Mouse (Mus musculus): ENCODE results near the gene Mcf2l. TPM values are rescaled to one million over a fixed set of nuclear protein-coding genes. Genes with fewer than 3 reads are reported as not detected.

Mcf2l gene
- polyA plus RNA-seq, 1 experiment: 144 TPM

DNA sequence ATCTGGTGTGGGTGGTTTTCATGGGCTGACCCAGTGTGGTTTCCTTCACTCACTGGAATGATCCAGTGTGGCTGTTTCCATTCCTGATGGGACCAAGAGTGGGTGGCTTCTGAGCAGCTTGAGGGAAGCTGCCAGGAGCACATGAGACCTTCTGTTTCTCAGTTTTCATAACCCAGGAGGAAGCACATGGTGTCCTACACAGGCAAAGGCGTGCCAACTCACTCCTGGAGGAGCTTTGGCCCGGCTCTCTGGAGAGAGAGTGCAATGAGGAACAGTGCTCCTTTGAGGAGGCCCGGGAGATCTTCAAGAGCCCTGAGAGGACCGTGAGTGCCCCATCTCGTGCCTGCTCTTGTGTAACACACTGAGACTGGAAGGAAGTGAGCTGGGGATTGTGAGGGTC is 154.9 kb downstream of the Mcf2l start:
- Histone ChIP-seq H3K4me1 (ENCODE audit: control insufficient read depth, insufficient read depth, low read length) (0 out of 2 replicates have a peak, but pooled peaks cover 2% of the 10 kb centered on the region), H3K27ac (ENCODE audit: insufficient read depth, low read length) (no peak overlapping the region), H3K4me3 (ENCODE audit: insufficient read depth, low read length) (no peak overlapping the region)

DNA sequence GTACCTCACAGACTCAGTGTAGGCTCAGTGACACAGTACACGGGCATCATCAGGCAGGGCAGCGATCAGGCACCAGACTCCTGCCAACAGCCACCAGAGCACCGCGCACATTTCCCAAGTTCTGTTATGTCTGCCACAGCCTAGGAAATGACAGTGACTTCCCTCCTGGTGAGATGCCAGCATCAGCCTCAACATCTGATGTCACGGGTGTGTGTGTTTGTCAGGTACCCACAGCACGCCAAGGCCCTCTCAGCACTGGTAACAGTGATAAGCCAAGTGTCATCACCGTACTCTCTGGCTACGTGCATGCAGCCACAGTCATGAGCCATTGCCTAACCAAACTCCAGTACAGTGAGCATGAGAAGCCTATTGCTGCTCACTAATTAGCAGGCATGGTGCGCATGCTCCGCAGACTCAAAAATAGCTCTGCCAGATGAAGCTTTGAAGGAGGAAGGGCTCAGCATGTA is 162.8 kb downstream of the Mcf2l start:
- Histone ChIP-seq H3K27ac (ENCODE audit: insufficient read depth, low read length) (no peak overlapping the region), H3K4me1 (ENCODE audit: control insufficient read depth, insufficient read depth, low read length) (peaks cover 4% of the 10 kb centered on the region), H3K4me3 (ENCODE audit: insufficient read depth, low read length) (no peak overlapping the region)
- TF ChIP-seq POLR2A (IDR thresholded peaks at IDR 0.05; ENCODE audit: extremely low read depth, insufficient read depth, low read length) (no peak), CTCF (IDR thresholded peaks at IDR 0.05; ENCODE audit: extremely low read depth, insufficient read depth, low read length) (no peak)

More for the DNA sequence above, 154.9 kb downstream of the Mcf2l start:
- TF ChIP-seq POLR2A (IDR thresholded peaks at IDR 0.05; ENCODE audit: extremely low read depth, insufficient read depth, low read length): no peak
- no peak for TF ChIP-seq CTCF (IDR thresholded peaks at IDR 0.05; ENCODE audit: extremely low read depth, insufficient read depth, low read length)

DNA sequence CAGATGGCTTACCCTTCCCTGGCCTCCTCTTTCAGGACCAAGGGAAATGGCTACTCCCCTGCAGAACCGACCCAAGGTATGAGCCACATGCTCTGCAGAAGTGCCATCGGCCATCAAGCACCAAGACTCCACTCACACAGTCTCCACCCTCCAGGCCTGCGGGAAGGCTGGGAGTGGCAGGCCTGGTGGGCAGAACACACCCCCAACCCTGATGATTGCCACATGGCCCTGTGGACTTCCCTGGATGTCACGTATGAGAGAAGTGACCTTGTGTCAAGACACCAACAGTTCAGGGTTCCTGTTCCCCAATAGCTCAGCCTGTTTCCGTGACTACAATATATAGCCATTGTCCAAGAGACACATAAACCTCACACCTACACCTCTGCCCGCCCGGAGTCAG is 163.4 kb downstream of the Mcf2l start, which contains the start of gene F10:
F10 (plus strand) TSS at position 294 of the 400 bp plus-strand sequence.
- TF ChIP-seq POLR2A (IDR thresholded peaks at IDR 0.05; ENCODE audit: extremely low read depth, insufficient read depth, low read length) (no peak), CTCF (IDR thresholded peaks at IDR 0.05; ENCODE audit: extremely low read depth, insufficient read depth, low read length) (no peak)
- no peak within 1 kb of the TSS for H3K4me3 ChIP-seq (ENCODE audit: insufficient read depth, low read length)
- peaks cover 4% of the 10 kb centered on the region for H3K4me1 ChIP-seq (ENCODE audit: control insufficient read depth, insufficient read depth, low read length)
- no peak within 1 kb of the TSS for H3K27ac ChIP-seq (ENCODE audit: insufficient read depth, low read length)

DNA sequence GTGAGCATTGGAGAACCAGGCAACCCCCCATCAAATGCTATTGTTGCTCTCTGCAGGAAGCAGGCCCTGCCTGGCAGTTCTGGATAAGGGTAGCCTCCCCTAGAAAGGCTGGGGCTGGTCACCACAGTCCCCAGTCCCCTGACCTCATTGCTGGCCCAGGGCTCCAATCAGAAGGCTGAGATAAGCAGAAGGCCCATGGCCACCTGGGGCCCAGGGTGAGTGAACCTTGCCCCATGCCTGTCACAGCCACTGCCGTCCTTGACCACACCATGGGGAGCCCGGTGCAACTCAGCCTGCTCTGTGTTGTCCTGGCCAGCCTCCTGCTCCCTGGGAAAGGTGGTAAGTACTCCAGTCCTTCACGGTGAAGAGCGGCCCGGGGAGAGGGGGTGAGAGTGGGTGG is 164.0 kb downstream of the Mcf2l start:
- Histone ChIP-seq H3K4me1 (ENCODE audit: control insufficient read depth, insufficient read depth, low read length) (peaks cover 4% of the 10 kb centered on the region), H3K4me3 (ENCODE audit: insufficient read depth, low read length) (no peak overlapping the region), H3K27ac (ENCODE audit: insufficient read depth, low read length) (no peak overlapping the region)
- TF ChIP-seq CTCF (IDR thresholded peaks at IDR 0.05; ENCODE audit: extremely low read depth, insufficient read depth, low read length) (no peak), POLR2A (IDR thresholded peaks at IDR 0.05; ENCODE audit: extremely low read depth, insufficient read depth, low read length) (no peak)

DNA sequence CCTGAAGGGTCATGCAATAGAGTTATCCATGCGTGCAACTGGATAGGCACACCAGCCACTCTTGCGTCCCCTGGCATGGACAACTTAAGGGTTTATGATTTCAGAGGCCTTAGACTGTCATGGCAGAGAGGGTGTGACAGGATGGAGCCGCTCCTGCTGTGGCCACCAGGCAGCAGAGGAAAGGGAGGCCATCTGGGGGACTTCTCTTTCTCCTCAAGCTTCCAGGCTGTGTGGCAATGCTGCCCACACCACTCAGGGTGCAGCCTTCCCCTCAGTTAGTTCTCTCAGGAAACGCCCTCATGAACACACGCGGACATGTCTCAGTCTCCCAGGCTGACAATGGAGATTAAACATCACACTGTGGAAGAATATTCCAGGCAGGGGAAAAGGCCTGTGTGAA is 165.4 kb downstream of the Mcf2l start:
- TF ChIP-seq POLR2A (IDR thresholded peaks at IDR 0.05; ENCODE audit: extremely low read depth, insufficient read depth, low read length) (no peak), CTCF (IDR thresholded peaks at IDR 0.05; ENCODE audit: extremely low read depth, insufficient read depth, low read length) (no peak)
- Histone ChIP-seq H3K4me3 (ENCODE audit: insufficient read depth, low read length) (no peak overlapping the region), H3K27ac (ENCODE audit: insufficient read depth, low read length) (no peak overlapping the region), H3K4me1 (ENCODE audit: control insufficient read depth, insufficient read depth, low read length) (peaks cover 4% of the 10 kb centered on the region)

DNA sequence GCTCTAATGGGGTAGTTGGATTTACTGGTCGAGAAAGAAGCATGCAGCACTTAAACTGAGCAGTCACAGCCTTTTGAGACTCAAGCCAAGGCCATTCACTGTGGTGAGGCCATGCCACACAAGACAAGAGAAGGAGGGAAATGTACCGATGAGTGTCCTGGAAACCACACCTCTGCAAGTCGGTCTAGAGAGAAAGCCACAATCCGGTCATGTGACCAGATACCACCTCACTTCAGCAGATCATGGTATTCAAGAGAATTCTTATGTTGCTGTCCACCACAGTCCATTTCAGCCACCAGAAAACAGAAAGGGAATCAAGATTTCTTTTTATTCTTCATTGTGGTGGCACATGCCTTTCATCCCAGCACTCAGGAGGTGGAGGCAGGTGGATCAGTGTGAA is 167.9 kb downstream of the Mcf2l start:
- H3K27ac ChIP-seq (ENCODE audit: insufficient read depth, low read length): no peak overlapping the region
- no peak overlapping the region for H3K4me3 ChIP-seq (ENCODE audit: insufficient read depth, low read length)
- TF ChIP-seq CTCF (IDR thresholded peaks at IDR 0.05; ENCODE audit: extremely low read depth, insufficient read depth, low read length) (no peak), POLR2A (IDR thresholded peaks at IDR 0.05; ENCODE audit: extremely low read depth, insufficient read depth, low read length) (no peak)
- H3K4me1 ChIP-seq (ENCODE audit: control insufficient read depth, insufficient read depth, low read length): peaks cover under 1% of the 10 kb centered on the region

DNA sequence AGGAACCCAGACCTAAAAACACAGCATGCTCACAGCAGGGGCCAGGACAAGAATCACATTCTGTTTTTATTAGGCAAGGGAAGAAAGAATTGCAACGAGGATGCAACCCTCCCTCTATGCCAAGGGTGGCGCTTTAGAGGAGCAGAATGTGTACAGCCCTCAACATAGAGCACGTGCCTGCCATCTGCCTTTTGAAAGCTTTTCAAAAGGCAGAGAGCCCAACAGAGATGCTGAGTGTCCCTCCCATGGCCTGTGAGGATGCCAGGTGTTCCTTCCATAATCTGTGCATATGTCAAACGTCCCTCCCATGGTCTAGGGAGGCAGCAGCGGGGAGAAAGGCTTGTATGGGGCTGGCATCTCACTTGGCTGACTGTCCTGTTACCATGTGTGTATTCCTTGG is 174.0 kb downstream of the Mcf2l start:
- Histone ChIP-seq H3K27ac (ENCODE audit: insufficient read depth, low read length) (no peak overlapping the region), H3K4me3 (ENCODE audit: insufficient read depth, low read length) (no peak overlapping the region), H3K4me1 (ENCODE audit: control insufficient read depth, insufficient read depth, low read length) (no peaks in the 10 kb centered on the region)
- no peak for TF ChIP-seq CTCF (IDR thresholded peaks at IDR 0.05; ENCODE audit: extremely low read depth, insufficient read depth, low read length)
- TF ChIP-seq POLR2A (IDR thresholded peaks at IDR 0.05; ENCODE audit: extremely low read depth, insufficient read depth, low read length): no peak

DNA sequence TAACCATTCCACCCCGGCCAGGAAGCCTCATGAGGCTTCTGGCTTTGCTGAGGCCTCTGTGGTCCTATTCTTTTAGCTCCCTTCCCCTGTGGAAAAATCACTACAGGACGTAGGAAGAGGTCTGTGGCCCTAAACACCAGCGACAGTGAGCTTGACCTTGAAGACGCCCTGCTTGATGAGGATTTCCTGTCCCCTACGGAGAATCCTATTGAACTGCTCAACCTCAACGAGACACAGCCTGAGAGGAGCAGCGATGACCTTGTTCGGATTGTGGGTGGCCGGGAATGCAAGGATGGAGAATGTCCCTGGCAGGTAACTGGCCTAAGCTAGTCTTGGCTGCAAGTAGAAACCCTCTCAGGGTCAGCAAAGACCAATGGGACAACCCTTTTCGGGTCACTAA is 176.9 kb downstream of the Mcf2l start:
- no peak overlapping the region for H3K4me3 ChIP-seq (ENCODE audit: insufficient read depth, low read length)
- H3K27ac ChIP-seq (ENCODE audit: insufficient read depth, low read length): no peak overlapping the region
- no peaks in the 10 kb centered on the region for H3K4me1 ChIP-seq (ENCODE audit: control insufficient read depth, insufficient read depth, low read length)
- TF ChIP-seq POLR2A (IDR thresholded peaks at IDR 0.05; ENCODE audit: extremely low read depth, insufficient read depth, low read length): no peak
- TF ChIP-seq CTCF (IDR thresholded peaks at IDR 0.05; ENCODE audit: extremely low read depth, insufficient read depth, low read length): no peak

DNA sequence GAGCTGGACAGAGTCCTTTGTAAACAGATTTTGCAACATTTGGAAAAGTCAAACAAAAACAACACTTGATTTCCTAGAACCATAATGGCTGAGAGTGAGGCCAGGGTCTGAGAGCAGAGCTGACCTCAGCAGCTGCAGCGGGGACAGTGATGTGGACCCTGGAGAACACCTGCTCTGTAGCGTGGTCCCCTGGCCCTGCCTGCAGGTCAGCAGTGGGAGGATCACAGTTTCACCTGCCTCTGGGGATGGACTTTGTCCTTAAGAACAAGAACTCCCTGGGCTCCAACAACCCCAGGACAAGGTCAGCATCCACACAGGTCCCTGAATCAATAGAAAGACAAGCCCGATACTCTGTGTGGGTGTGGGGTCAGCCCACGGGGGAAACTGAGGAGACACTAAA is 183.7 kb downstream of the Mcf2l start:
- Histone ChIP-seq H3K4me1 (ENCODE audit: control insufficient read depth, insufficient read depth, low read length) (no peaks in the 10 kb centered on the region), H3K4me3 (ENCODE audit: insufficient read depth, low read length) (no peak overlapping the region), H3K27ac (ENCODE audit: insufficient read depth, low read length) (no peak overlapping the region)
- TF ChIP-seq CTCF (IDR thresholded peaks at IDR 0.05; ENCODE audit: extremely low read depth, insufficient read depth, low read length) (no peak), POLR2A (IDR thresholded peaks at IDR 0.05; ENCODE audit: extremely low read depth, insufficient read depth, low read length) (no peak)

DNA sequence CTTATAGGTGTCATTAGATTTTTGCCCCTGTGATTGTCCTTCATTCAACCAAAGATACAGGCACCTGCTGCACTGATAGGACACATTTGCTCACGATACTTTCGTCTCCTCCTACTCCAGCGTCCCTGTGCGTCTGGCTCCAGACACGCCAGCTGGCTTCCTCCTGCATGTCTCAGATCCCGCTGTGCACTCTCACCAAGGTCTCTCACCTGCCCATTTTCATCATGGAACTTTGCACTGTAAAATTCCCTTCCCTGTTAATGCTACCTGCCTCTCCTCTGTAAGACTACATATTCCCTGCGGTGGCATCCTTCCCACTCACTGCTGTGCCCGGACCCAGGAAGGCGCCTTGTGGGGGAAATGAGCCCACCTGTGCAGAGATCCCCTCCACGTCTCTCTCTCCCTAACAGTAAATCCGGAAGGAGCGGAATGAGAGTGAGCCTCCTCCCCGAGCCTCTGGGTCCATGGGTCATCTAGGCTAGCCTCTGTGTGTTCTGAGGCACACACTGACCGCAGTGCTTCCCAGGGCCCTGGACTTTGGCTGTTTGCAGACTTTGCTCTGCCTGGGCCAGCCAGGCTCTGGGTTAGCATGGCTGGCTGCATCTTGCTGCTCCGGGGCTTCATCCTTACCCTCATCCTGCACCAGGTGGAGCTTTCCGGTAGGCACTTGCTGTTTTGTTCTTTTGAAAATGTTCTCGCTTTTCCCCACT is 187.0 kb downstream of the Mcf2l start, which contains the start of gene Proz:
Proz (plus strand) TSS at position 474 of the 710 bp plus-strand sequence.
- H3K4me1 ChIP-seq (ENCODE audit: control insufficient read depth, insufficient read depth, low read length): no peaks in the 10 kb centered on the region
- no peak within 1 kb of the TSS for H3K4me3 ChIP-seq (ENCODE audit: insufficient read depth, low read length)
- H3K27ac ChIP-seq (ENCODE audit: insufficient read depth, low read length): no peak within 1 kb of the TSS
- TF ChIP-seq POLR2A (IDR thresholded peaks at IDR 0.05; ENCODE audit: extremely low read depth, insufficient read depth, low read length) (no peak), CTCF (IDR thresholded peaks at IDR 0.05; ENCODE audit: extremely low read depth, insufficient read depth, low read length) (no peak)

Measured in cortical plate, adult 2 months (tissue).